Mouse (Mus musculus): ENCODE data around the gene Myo18b.

Gene Myo18b

DNA sequence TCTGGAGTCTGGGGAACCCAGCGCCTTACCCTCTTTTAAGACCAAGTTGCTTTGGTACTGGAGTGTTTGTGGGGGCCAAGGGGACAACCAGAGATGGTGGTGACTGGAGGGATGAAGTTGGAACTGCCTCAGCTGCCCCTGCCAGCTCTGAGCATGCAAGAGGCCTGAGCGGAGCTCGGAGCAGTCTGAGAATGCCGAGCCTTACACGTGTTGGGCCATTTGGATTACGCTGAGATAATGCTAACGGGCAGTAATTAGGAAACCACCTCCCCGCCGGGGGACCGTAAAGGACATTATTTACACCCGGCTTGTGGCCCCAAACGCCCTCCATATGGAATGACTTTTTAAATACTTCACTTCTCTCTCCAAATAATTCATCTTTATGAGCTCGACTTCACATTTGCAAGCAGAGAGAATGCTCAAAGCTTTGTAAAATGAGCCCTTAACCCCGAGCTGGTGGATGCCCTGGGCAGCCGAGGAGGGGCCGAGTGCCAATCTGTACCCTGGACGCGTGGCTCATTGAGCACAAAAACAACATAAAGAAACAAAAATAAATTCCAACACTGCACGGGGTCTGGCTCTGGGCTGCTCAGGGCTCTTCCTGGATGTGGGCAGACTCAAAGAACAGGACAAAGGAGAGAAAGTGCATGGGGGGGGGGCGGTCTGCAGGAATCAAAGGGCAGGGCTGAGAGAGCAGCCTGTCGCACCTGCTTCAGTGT lies 148.0 kb downstream of the Myo18b start:
- no peak for DNase-seq (ENCODE audit: low read depth, low spot score)

DNA sequence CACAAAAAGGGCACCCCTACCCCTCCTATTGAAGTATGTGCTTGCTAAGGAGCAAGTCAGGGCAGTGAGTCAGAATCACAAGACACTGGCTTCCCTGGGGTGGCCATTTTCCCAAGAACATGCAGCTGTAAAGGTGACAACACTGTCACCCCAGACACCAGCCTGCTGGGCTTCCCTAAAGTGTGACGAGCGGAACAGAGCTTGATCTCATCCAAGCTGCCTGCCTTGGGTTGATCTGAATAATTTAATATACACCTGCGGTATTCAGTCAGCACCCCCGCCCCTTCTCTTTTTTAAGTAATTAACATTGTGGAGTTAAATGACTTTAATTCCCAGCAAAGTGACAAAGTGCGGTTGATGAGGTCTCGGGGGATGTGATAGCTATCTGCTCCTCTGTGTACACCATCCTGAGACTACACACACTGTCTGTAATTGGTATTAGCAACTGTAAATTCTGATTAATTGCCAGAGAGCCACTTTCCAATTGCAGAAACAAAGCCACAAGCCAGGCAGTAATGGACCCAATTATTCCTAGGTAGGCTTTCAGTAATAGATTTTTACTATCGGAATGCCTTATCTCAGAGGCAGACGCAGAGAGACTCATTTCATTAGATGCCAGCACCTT lies 148.7 kb downstream of the Myo18b start:
- no peak for DNase-seq (ENCODE audit: low read depth, low spot score)

DNA sequence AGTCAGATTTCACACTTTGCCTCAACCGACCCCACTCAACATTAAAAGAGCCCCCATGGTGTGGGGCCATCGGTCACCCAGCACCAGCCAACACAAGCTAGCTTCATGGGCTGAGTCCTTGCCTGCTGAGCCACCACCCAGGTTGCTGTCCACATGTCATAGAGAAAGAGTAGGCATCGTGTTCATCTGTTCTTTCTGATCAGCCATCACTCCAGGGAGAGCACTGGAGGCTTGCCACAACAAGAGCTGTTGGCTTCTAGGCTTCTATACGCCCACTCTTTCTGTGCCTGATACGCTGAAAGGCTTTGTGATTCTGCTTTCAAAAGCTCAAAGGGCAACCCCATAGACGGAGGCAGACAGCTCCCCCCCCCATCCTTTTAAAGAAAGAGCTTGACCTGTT lies 151.0 kb downstream of the Myo18b start:
- no peak for DNase-seq (ENCODE audit: low read depth, low spot score)

DNA sequence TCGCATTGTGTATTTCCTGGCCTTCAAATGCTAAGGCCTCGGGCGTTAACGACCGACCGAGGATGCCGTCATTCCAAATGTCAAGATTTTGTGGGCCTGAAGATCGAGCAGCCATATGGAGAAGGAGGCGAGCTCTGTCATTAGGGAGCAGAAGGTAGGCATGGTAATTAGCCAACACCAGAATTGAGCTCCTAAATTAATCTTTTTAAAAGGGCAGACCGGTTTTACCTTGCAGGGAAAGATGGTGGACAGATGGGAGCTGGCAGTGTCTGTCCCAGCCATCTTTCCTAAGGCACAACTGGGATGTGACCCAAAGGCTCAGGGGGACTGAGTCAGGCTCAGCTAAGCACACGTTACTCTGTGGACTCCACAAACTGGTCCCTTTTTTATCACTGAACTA lies 151.6 kb downstream of the Myo18b start:
- no peak for DNase-seq (ENCODE audit: low read depth, low spot score)

DNA sequence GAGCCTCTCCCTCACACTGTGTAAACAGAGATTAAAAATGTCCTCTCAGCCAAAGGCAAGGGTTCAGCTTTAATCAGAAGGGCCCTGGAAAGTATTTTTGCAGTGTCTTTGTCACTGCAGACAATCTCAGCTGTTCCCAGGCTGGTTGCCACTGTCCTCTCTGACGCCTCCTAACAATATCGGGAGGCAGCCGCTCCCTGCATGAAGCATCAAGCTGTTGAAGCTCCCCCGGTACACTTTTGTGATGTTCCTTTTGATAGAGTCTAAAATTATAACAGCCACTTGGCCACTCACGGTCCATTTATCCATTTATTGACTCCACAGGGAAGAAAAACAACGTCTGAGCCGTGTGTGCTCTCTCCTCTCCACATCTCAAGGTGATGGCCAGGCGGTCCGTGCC lies 153.0 kb downstream of the Myo18b start:
- DNase-seq (ENCODE audit: low read depth, low spot score), result no peak

DNA sequence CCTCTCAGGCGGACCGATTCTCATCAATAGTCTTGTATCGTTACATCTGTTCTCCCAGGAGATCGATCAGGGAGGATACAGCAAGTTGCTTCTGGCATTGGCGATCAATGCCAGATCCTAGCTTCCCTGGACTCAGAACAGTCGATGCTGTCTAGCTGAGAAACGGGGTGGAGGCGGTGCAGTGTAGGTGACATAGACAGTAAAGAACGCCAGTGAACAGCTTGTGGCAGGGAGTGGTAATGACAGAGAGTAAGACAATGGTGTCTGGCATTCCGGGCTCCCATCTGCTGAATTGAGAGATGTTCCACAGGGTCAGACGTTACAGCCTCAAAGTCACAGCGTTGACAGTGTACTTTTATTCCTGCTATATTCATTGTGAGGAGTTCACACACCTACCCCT lies 155.5 kb downstream of the Myo18b start:
- no peak for DNase-seq (ENCODE audit: low read depth, low spot score)

DNA sequence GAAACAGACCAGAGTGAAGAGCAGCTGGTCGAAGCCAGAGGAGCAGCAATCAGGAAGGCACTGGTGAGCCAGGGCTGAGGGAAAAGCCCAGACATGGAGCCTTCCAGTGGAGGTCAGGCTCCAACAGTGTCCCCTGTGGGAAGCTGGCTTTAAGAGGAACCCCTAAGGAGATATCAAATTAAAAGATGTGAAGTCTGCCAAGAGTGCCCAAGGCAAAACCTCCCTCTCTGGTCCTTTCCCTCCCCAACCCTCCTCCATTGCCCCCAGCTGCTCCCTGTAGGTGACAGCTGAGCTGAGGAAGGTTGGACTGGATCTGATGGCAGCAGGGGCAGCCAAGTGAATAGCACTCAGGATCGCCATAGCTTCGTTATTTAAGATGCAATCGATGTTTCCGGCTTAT lies 161.1 kb downstream of the Myo18b start:
- peak; percentile 43 for DNase-seq (ENCODE audit: low read depth, low spot score)

DNA sequence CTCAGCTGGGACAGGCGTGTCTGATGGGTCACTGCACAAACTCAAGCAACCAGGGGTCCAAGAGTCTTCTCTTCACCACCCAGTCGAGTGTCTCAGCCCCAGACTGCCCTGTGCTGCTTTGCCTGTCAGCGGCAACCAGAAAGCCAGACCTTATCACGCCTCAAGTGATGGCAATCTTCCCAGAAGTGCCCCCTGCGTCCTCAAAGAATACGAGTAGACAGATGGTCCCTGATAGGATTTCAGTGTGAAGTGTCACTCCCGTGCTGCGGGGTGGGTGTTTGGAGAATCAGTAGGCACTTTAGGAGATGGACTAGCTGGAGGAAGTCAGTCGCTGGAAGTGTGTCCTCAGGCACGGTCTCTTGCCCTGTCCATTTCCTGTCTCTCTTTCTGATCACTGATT lies 165.6 kb downstream of the Myo18b start:
- no peak for DNase-seq (ENCODE audit: low read depth, low spot score)

DNA sequence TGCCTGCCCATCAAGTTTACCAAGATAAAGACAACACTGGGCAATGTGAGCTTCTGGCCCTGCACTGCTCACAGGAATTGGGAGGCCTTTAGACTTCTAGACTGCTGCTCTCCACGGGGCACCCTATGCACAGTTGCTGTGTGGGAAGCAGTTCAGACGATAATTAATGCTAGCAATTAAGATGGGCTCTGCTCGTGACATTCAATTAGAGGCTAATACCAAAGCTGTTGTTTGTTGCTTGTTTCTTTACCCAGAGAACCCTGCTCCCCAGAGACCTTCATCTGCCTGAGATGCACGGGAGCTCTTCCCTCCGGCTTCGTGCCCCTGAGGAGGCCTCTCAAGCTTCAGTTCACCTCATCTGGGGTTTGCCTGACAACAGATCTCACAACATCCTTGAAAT lies 167.7 kb downstream of the Myo18b start:
- no peak for DNase-seq (ENCODE audit: low read depth, low spot score)

DNA sequence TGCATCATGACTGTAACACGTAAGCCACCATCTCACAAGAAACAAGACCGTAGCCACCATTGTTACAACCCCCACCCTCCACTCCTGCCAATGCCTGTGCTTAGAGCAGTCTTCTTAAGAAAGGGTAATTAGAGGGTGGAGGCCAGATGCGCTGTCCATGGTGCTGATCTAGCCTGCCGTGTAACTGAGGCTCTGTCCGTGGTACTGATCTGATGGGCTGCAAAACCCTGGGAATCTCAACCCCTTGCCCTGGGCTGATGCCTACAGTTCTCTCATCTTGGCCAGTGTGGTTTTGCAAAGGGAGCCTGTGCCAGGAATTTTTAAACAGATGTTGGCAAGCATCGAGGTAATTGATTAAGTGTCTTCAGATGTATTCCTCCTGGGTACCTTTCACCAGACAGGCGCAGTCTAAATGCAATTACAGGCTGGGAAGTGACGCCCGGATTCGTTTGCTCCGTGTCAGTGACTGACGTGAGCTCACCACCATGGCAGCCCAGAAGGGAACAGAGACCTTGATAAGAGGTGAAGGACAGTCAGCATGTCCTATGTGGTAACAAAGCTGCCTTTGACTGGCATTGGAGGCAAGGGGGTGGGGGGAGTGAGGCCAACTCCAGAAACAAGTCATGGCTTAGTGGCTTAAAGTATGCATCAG lies 177.4 kb downstream of the Myo18b start:
- DNase-seq (ENCODE audit: low read depth, low spot score), result peak; percentile 27

DNA sequence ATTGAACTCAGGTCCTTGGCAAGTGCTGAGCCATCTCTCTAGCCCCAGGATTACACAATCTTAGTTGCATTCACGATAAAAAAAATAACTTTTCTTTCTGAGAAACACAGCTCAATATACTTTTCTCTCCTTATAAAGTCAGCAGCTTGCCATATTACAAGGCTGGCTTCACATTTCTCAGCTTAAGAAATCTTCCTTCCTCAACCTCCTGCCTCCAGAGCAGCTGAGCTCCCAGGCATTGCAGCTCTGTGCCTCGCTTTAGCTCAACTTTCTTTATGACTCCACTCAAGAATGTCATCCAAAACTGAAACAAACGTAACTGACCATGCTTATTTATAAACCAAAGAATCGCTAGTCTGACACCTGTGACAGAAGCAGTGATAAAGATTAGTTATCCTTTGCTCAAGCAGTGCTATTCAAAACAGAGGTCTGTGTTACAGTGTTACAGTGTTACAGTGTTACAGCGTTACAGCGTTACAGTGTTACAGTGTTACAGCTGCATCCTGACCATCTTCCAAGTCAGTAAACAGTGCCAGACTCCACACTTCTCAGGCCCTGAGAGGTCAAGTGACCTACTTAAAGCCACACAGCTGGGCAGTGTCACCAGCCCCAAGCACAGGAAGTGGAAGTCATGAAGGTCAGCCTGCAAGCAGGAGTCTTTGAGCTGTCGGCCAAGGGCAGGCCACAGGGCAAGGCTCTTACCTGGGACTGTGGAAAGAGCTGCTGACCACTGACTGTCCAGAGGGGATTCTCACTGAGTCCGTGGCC lies 181.3 kb downstream of the Myo18b start:
- no peak for DNase-seq (ENCODE audit: low read depth, low spot score)

DNA sequence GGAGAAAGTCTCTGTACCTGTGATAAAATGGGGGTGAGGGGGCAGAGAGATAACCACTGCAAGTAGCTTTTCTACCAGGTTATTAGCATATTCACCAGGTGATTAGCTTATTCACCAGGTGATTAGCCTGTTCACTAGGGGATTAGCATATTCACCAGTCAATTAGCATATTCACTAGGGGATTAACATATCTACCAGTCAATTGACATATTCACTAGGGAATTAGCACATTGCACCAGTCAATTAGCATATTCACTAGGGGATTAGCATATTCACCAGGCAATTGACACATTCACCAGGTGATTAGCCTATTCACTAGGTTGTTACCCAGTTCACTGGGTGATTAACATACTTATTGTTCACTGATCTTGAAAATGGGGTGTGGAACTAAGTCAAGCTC lies 186.3 kb downstream of the Myo18b start:
- no peak for DNase-seq (ENCODE audit: low read depth, low spot score)

DNA sequence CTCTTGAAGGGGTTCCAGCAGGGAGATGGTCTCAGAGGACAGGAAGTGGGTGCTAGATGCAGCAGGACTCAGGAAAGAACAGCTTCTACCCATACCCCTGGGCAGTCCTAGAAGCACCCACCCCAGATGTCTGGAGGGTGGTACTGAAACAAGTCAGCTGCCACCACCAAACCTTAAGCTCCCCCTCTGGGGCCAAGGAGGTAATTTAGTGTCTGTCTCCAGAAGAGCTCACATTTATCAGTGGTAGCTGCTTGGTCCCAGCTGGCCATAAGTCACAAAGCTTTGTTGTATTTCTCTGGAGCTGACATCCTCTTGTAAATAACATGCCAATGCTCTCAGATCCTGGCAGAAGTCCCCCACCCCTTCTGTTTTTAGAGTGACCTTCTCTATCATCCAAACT lies 187.7 kb downstream of the Myo18b start:
- no peak for DNase-seq (ENCODE audit: low read depth, low spot score)

DNA sequence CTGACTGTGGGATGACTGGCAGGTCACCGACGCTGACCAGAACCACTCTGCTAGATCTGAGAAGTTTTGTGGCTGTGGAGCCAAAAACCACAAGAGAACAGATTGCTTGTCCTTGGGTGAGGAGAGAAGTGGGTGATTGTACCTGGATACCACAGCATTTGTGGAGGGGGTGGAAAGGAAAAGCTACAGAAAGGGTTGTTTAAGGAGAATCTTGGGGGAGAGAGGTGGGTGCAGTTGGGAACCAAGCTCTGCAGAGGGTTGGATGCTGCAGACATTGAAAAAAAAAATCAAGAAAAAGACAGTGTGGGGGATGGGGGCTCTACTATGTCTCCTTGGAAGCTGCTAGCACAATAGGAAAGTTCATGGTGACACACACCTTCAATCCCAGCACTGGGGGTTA lies 188.7 kb downstream of the Myo18b start:
- DNase-seq (ENCODE audit: low read depth, low spot score), result no peak

DNA sequence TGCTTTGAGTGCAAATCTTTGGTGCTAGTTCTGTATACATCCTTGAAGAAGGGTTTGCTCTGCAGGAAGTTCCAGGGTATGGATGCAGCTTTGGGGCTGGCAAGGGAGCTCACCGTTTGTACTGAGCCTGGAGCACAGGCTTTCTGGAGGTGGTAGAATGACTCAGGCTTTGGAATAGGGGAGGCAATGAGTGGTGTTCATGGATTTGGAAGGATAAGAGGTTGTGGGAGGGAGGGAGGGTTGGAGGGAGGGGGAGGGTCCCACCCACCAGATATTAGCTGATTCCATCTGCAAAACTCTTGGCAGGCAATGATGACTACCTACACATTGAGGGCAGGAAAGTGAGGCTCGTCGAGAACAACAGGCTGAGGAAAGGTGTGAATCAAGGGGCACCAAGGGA lies 195.4 kb downstream of the Myo18b start:
- DNase-seq (ENCODE audit: low read depth, low spot score), result no peak

DNA sequence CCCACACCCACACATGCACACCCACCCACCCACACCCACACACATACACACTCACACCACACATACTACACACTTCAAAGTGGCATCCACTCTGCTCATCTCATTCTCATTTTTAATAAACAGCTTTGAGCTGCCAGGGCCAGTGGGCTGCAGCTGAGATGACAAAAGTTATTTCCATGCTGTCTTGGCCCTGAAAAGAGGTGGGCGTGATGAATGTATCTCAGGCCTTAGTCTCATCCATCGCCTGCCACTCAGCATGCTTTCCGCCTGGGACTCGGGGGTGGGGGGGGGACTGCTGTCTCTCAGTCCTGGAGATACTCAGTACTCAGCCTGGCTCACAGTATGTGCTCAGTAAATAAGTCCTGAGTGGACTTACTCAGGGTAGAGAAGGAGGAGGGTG lies 199.5 kb downstream of the Myo18b start:
- DNase-seq (ENCODE audit: low read depth, low spot score), result no peak

DNA sequence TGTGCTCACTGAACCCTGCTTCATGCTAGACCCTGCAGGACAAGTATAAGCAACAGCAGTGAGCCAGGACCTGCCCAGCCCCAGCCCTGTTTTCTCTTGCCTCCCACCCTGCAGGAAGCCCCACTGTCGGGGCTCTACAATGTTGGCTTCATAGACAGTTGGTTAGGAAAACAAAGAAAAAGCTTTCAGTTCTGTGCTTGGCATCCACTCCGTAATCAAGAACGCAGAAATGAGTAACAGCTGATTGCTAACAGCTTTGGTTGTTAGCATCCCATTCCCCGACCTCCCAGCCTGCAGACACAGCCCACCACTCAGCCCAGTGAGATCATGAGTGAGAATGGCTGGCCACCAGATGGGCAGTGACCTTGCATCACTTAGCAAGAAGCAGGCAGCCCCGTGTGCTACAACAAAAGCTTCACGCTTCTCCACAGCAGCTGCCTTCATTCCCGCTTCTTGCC lies 200.9 kb downstream of the Myo18b start:
- DNase-seq (ENCODE audit: low read depth, low spot score), result no peak

DNA sequence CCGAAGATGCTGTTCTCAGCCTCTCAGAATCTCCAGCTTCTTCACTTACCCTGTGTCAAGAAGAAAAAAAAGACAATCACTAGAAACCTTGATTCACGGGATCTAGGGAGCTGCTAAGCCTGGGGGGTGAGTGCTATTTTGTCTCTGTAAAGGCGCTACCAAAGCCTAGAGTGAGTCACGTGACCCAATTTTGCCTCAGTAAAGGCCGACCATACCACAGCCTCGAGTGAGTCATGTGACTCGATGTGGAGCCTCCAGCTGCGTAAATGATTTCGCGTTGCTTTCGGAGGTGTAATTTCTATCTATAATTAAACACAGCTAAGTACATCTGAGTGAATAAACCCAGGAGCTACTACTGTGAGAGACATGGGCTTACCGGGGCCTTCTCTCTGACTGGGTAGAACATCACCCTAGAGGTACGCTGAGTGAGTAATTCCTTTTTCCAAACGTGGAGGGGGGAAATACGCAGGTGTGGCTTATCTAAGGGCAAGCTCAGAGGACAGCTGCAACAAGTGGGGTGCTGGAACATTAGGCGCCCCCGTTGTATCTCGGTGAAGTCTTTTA lies 202.8 kb downstream of the Myo18b start:
- no peak for DNase-seq (ENCODE audit: low read depth, low spot score)

DNA sequence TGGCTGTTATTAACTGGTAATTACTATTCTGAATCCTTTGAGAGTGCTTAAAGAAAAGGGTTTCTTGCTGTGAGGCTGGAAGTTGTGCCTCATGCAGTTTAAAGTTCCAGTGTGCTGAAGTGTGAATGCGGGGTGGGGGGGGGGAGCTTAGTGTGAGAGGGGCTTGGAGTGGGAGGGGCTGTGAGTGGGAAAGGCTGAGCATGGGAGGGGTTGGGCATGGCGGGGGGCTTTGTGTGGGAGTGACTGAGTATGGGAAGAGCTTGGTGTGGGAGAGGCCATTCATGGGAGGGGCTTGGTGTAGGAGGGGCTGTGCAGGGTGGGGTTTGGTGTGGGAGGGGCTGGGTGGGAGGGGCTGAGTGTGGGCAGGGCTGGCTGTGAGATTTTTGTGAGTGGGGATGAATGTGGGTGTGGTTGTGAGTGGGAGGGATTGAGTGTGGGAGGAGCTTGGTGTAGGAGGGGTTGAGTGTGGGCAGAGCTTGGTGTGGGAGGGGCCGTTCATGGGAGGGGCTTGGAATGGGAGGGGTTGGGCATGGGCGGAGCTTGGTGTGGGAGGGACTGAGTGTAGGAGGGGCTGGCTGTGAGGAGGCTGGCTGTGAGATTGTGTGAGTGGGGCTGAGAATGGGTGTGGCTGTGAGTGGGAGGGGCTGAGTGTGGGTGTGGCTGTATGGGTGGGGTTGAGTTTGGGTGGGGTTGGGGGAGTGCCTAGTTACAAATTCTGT lies 208.9 kb downstream of the Myo18b start:
- no peak for DNase-seq (ENCODE audit: low read depth, low spot score)

DNA sequence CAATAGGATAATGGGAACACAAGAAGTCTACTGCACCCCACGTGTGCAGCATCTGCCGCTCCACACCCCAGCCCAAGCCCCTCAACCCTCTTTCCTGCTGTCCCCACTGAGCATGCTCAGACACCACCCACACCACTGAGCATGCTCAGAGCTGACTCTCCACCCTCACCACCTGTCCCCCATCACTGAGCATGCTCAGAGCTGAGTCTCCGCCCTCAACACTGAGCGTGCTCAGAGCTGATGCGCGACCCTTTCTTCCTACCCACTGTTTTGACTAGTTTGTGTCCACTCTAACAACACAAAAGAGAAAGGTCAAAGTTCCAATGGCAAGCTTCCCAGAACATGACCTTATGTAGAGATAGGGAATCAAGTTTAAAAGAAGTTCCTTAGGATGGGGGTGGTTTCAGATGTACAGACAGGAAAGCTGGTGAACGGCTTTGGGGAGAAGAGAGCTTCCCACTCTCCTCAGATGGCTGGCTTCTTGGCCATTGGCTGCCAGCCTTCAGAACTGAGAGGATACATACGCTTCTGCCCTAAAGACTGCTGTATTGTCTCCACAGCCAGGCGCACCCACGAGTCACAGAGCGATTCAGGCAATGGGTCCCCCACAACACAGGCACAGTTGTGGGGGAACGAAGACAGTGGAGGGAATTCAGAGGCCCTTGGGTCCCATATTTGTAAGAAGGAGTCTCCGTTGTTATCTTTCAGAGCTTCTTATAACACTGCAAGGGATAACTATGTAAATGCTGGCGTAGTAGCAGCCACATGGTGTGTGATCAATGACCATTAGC lies 209.7 kb downstream of the Myo18b start:
- no peak for DNase-seq (ENCODE audit: low read depth, low spot score)

DNA sequence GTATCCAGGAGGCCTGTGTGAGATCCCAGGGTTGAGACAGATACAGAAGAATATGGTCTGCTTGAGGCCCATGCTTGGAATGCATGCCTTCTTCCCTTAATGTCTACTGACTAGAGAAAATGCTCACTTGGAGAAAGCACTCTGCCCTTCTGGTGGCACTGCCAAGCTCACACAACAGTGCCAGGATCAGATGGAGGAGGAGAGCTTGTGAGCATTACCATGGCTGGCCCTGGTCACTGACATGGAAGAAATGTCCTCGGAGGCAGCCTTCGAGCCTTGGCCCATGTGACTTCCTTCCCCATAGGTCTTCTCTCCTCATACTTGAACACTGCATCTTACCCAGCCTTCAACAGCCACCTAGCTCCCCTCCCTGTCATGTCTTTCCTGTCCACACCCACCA lies 216.9 kb downstream of the Myo18b start:
- DNase-seq (ENCODE audit: low read depth, low spot score), result no peak
